Mouse (Mus musculus): ENCODE data around the gene 2310030G06Rik. TPM values are rescaled to one million over a fixed set of nuclear protein-coding genes. Genes with fewer than 3 reads are reported as not detected.

The 2310030G06Rik gene
- total RNA-seq, 1 experiment = 2.2 TPM

DNA sequence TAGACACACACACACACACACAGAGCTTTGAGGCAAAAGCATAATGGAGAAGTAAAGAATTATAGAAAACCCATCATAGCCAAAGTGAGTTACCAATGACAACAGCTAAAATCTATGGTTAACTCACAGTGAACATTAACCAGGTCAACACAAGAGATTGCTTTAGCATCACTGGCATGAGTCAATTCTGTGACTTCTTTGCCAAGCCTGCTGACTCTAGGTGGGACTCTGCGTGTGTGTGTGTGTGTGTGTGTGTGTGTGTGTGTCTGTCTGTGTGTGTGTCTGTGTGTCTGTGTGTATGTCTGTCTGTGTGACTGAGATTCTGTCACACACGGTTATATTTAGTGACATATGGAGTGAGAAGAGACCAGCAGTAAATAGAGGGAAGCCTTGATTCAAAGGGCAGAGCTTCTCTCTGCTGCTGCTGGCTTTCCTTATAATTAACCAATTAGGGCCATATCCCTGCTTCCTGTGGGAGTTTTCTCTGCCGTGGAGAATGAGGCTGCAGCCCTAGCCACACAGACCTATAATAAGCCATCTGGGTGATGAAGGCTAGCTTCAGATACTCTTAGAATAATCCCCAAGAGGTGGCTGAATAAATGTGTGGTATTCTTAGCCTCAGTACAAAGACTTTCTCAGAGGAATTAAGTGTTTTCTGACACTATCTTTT is 21.5 kb downstream of the 2310030G06Rik start:
- Histone ChIP-seq H3K36me3 (ENCODE audit: control insufficient read depth, insufficient read depth, low read length, poor library complexity, severe bottlenecking) (no peaks in the 10 kb centered on the region), H3K9me3 (ENCODE audit: control insufficient read depth, insufficient read depth, low read depth, low read length) (no peaks in the 10 kb centered on the region), H3K4me3 (ENCODE audit: insufficient read depth in 1 of 2, low read depth in 1 of 2, low read length in 2 of 2, poor library complexity in 1 of 2, severe bottlenecking in 1 of 2) (no peak overlapping the region), H3K27ac (ENCODE audit: insufficient read depth, low read depth, low read length, poor library complexity, severe bottlenecking) (no peak overlapping the region), H3K4me1 (ENCODE audit: control insufficient read depth in 2 of 2, insufficient read depth in 2 of 2, low read length in 2 of 2, poor library complexity in 1 of 2) (peaks cover 4 to 17% of the 10 kb centered on the region in 2 experiments; a peak in 3 of 4 replicates), H3K9ac (ENCODE audit: insufficient read depth, low read depth, low read length, poor library complexity, severe bottlenecking) (no peak overlapping the region)
- no peak for DNase-seq (ENCODE audit: low read depth, low spot score)
- in situ Hi-C loops (cut with MboI; ENCODE audit: low sequenced_read_pairs in 2 of 2, unreplicated experiment in 2 of 2) = no loop called here
- no peak for TF ChIP-seq ZC3H11A (IDR thresholded peaks at IDR 0.05; ENCODE audit: borderline replicate concordance, low read depth, low read length)
- TF ChIP-seq HCFC1 (IDR thresholded peaks at IDR 0.05; ENCODE audit: borderline replicate concordance, insufficient read depth, low read length) = no peak
- TF ChIP-seq ZNF384 (IDR thresholded peaks at IDR 0.05; ENCODE audit: low read depth, low read length) = no peak
- TF ChIP-seq MAFK (IDR thresholded peaks at IDR 0.05; ENCODE audit: insufficient read depth, low read depth, low read length) = no peak
- no peak for TF ChIP-seq CHD2 (IDR thresholded peaks at IDR 0.05; ENCODE audit: low read depth, low read length)

DNA sequence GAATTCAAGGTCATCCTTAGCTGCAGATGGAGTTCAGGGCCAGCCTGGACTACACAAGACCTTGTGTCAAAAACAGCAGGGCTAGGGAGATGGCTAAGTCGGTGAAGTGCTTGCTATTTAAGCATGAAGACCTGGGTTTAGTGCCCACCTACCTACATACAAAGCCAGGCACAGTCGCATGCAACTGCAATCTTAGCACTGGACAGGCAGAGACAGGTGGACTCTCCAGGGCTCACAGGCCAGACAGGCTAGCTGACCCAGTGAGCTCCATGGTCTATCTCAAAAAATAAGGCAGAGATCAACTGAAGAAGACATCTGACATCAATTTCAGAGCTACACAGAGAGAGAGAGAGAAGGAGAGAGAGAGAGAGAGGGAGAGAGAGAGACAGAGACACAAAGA is 22.2 kb downstream of the 2310030G06Rik start:
- H3K36me3 ChIP-seq (ENCODE audit: control insufficient read depth, insufficient read depth, low read length, poor library complexity, severe bottlenecking) = no peaks in the 10 kb centered on the region
- H3K27ac ChIP-seq (ENCODE audit: insufficient read depth, low read depth, low read length, poor library complexity, severe bottlenecking) = no peak overlapping the region
- no peak overlapping the region for H3K9ac ChIP-seq (ENCODE audit: insufficient read depth, low read depth, low read length, poor library complexity, severe bottlenecking)
- TF ChIP-seq MAFK (IDR thresholded peaks at IDR 0.05; ENCODE audit: insufficient read depth, low read depth, low read length) = no peak
- H3K4me1 ChIP-seq (ENCODE audit: control insufficient read depth in 2 of 2, insufficient read depth in 2 of 2, low read length in 2 of 2, poor library complexity in 1 of 2) = peaks cover 4 to 17% of the 10 kb centered on the region in 2 experiments; a peak in 3 of 4 replicates
- no peak for DNase-seq (ENCODE audit: low read depth, low spot score)
- H3K9me3 ChIP-seq (ENCODE audit: control insufficient read depth, insufficient read depth, low read depth, low read length) = no peaks in the 10 kb centered on the region
- H3K4me3 ChIP-seq (ENCODE audit: insufficient read depth in 1 of 2, low read depth in 1 of 2, low read length in 2 of 2, poor library complexity in 1 of 2, severe bottlenecking in 1 of 2) = no peak overlapping the region
- in situ Hi-C loops (cut with MboI; ENCODE audit: low sequenced_read_pairs in 2 of 2, unreplicated experiment in 2 of 2) = no loop called here

DNA sequence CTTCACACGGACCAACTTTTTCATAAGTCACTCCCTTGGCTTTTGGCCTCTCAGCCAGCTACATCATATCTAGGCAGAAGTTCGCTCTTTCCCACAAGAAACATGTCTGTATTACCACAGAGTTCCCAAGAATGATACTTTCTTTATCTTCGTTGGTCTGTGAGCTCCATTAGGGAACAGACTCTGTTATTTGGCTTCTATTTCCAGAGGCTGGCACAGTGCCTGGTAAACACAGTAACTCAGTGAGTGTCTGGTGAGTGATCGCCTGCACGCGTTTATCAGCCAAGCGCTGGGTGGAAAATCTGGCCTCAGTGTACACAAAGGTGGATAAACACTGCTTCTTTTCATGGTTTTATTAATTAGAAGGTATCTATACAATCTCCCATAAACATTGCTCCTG is 22.9 kb downstream of the 2310030G06Rik start:
- Histone ChIP-seq H3K36me3 (ENCODE audit: control insufficient read depth, insufficient read depth, low read length, poor library complexity, severe bottlenecking) (no peaks in the 10 kb centered on the region), H3K27ac (ENCODE audit: insufficient read depth, low read depth, low read length, poor library complexity, severe bottlenecking) (no peak overlapping the region), H3K4me3 (ENCODE audit: insufficient read depth in 1 of 2, low read depth in 1 of 2, low read length in 2 of 2, poor library complexity in 1 of 2, severe bottlenecking in 1 of 2) (no peak overlapping the region), H3K9me3 (ENCODE audit: control insufficient read depth, insufficient read depth, low read depth, low read length) (no peaks in the 10 kb centered on the region), H3K4me1 (ENCODE audit: control insufficient read depth in 2 of 2, insufficient read depth in 2 of 2, low read length in 2 of 2, poor library complexity in 1 of 2) (peaks cover 4 to 17% of the 10 kb centered on the region in 2 experiments; a peak in 3 of 4 replicates), H3K9ac (ENCODE audit: insufficient read depth, low read depth, low read length, poor library complexity, severe bottlenecking) (no peak overlapping the region)
- in situ Hi-C loops (cut with MboI; ENCODE audit: low sequenced_read_pairs in 2 of 2, unreplicated experiment in 2 of 2) = no loop called here
- no peak for DNase-seq (ENCODE audit: low read depth, low spot score)
- no peak for TF ChIP-seq ZNF384 (IDR thresholded peaks at IDR 0.05; ENCODE audit: low read depth, low read length)
- no peak for TF ChIP-seq ZC3H11A (IDR thresholded peaks at IDR 0.05; ENCODE audit: borderline replicate concordance, low read depth, low read length)
- no peak for TF ChIP-seq CHD2 (IDR thresholded peaks at IDR 0.05; ENCODE audit: low read depth, low read length)
- no peak for TF ChIP-seq HCFC1 (IDR thresholded peaks at IDR 0.05; ENCODE audit: borderline replicate concordance, insufficient read depth, low read length)

DNA sequence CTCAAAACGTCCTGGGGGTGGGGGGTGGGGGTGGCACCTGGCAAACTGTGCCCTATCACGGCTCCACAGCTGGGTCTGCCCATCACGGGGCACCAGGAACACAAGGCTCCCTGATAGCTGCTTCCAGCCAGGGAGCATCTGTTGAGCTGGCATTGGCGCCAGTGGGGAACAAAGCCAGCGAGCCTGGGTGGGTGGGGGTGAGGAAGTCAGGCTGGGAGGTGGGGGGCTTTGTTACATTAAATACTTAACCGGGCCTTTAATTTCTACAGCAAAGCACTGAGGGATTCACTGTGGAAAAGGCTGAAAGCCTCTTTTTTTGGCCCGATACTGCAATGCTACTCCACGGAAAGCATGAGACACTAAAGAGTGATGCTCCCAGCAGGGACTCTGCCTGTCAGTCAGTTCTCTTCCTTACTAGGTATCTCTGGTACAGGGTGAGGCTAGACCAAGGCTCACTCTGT is 23.9 kb downstream of the 2310030G06Rik start:
- Histone ChIP-seq H3K9me3 (ENCODE audit: control insufficient read depth, insufficient read depth, low read depth, low read length) (no peaks in the 10 kb centered on the region), H3K4me1 (ENCODE audit: control insufficient read depth in 2 of 2, insufficient read depth in 2 of 2, low read length in 2 of 2, poor library complexity in 1 of 2) (peaks cover 4 to 17% of the 10 kb centered on the region in 2 experiments; a peak in 2 of 4 replicates), H3K36me3 (ENCODE audit: control insufficient read depth, insufficient read depth, low read length, poor library complexity, severe bottlenecking) (no peaks in the 10 kb centered on the region), H3K27ac (ENCODE audit: insufficient read depth, low read depth, low read length, poor library complexity, severe bottlenecking) (no peak overlapping the region), H3K9ac (ENCODE audit: insufficient read depth, low read depth, low read length, poor library complexity, severe bottlenecking) (no peak overlapping the region), H3K4me3 (ENCODE audit: insufficient read depth in 1 of 2, low read depth in 1 of 2, low read length in 2 of 2, poor library complexity in 1 of 2, severe bottlenecking in 1 of 2) (no peak overlapping the region)
- TF ChIP-seq MAFK (IDR thresholded peaks at IDR 0.05; ENCODE audit: insufficient read depth, low read depth, low read length) = no peak
- TF ChIP-seq ZNF384 (IDR thresholded peaks at IDR 0.05; ENCODE audit: low read depth, low read length) = no peak
- TF ChIP-seq ZC3H11A (IDR thresholded peaks at IDR 0.05; ENCODE audit: borderline replicate concordance, low read depth, low read length) = no peak
- no peak for DNase-seq (ENCODE audit: low read depth, low spot score)
- in situ Hi-C loops (cut with MboI; ENCODE audit: low sequenced_read_pairs in 2 of 2, unreplicated experiment in 2 of 2) = no loop called here

DNA sequence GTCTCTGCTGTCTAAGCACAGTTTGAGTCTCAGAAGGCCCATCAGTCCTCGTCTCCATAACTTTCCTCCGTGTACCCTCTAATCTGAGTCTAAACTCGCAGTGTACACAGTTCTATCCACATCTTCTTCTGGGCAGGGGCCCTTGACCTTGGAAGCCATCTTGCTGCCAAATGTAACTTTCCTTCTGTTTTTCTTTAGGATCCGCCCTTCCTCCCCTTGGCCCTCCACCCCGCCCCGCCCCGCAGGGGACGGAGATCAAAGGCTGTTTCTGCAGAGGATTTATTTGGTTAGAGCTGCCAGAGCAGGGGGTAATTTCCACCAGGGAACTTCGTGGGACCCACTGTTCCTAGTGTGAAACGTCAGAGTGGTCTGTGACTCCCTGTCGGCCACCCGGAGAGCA is 25.3 kb downstream of the 2310030G06Rik start:
- DNase-seq (ENCODE audit: low read depth, low spot score) = no peak
- H3K27ac ChIP-seq (ENCODE audit: insufficient read depth, low read depth, low read length, poor library complexity, severe bottlenecking) = no peak overlapping the region
- no peaks in the 10 kb centered on the region for H3K9me3 ChIP-seq (ENCODE audit: control insufficient read depth, insufficient read depth, low read depth, low read length)
- TF ChIP-seq CHD2 (IDR thresholded peaks at IDR 0.05; ENCODE audit: low read depth, low read length) = no peak
- no peak for TF ChIP-seq ZNF384 (IDR thresholded peaks at IDR 0.05; ENCODE audit: low read depth, low read length)
- no peak for TF ChIP-seq ZC3H11A (IDR thresholded peaks at IDR 0.05; ENCODE audit: borderline replicate concordance, low read depth, low read length)
- no peak for TF ChIP-seq MAFK (IDR thresholded peaks at IDR 0.05; ENCODE audit: insufficient read depth, low read depth, low read length)
- no peak for TF ChIP-seq HCFC1 (IDR thresholded peaks at IDR 0.05; ENCODE audit: borderline replicate concordance, insufficient read depth, low read length)
- no peaks in the 10 kb centered on the region for H3K36me3 ChIP-seq (ENCODE audit: control insufficient read depth, insufficient read depth, low read length, poor library complexity, severe bottlenecking)
- H3K9ac ChIP-seq (ENCODE audit: insufficient read depth, low read depth, low read length, poor library complexity, severe bottlenecking) = no peak overlapping the region; the same call in 1 of the 2 replicates
- in situ Hi-C loops (cut with MboI; ENCODE audit: low sequenced_read_pairs in 2 of 2, unreplicated experiment in 2 of 2) = no loop called here
- no peak overlapping the region for H3K4me3 ChIP-seq (ENCODE audit: insufficient read depth in 1 of 2, low read depth in 1 of 2, low read length in 2 of 2, poor library complexity in 1 of 2, severe bottlenecking in 1 of 2)
- H3K4me1 ChIP-seq (ENCODE audit: control insufficient read depth in 2 of 2, insufficient read depth in 2 of 2, low read length in 2 of 2, poor library complexity in 1 of 2) = peaks cover 4 to 10% of the 10 kb centered on the region in 2 experiments; a peak in 2 of 4 replicates

All from ES-E14 (cell line).